In the genomic region with DNA sequence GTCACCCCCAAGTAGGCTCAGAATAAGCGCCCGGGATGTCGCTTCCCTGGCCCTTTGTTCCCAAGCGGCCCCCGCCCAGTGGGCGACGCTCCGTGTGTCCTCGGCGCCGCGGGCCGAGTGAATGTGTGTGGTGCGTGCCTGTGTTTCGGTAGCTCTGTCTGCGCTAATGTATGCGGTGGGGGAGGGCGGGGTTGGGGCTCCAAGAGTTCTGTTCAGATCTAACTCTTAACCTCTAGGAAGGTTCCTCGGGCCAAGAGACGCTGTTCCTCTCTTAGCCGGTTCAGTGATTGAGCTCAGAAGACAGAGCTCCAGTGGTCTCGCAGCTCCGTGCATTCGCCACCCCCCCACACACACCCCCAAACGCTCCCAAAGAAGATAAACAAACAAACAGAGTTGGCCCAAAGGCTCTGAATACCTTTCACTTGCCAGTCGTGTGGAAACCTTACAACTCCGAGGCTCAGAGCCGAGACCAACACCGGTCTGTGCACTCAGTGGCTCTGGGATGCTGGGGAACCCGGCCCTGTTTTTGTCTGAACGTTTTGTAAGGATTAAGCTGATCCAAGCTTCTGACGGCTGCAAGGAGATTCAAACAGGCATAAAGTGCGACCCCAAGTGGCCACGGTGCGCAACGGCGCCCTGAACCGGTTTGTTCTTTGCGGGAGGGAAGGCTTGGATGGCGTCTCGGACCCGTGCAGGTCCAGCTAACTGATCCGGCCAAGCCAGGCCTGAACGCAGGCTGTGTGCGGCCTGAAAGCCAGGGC, we compare ENCODE assay signal across 8 mouse cellular contexts. TPM values are rescaled to one million over a fixed set of nuclear protein-coding genes. Genes with fewer than 3 reads are reported as not detected.
DNase-seq lines count a peak whose midpoint lies in the region; ATAC-seq and TF ChIP-seq lines count a peak whose summit lies in the region.

No protein-coding gene starts in this region.

- H3K4me1 ChIP-seq in hindbrain, embryonic 16.5 days (ENCODE audit: control insufficient read depth, insufficient read depth, low read depth, low read length) = peaks cover 28% of the 10 kb centered on the region

- peak overlapping the region; percentile 98 for H3K4me2 ChIP-seq in hindbrain, embryonic 16.5 days (ENCODE audit: low read length)

- peaks cover 37% of the 10 kb centered on the region for H3K79me2 ChIP-seq in macrophage (ENCODE audit: inconsistent target)

- H3K4me3 ChIP-seq in hindbrain, embryonic 16.5 days (ENCODE audit: low read length) = peak overlapping the region; percentile 64
- peak overlapping the region; percentile 60 for H3K4me3 ChIP-seq in left cerebral cortex, adult 2 months
- H3K4me3 ChIP-seq in macrophage (ENCODE audit: inconsistent target) = peak overlapping the region; percentile 32

- DNase-seq in T-cell, adult 2 months (ENCODE audit: low spot score) = peak; percentile 43
- peak; percentile 68 to 76 for DNase-seq in cerebellum, postnatal 36 days
- DNase-seq in gastrocnemius, adult 18-20 months (ENCODE audit: low spot score) = peak; percentile 94
- peak; percentile 90 to 94 for DNase-seq in left cerebral cortex, adult 2 months (ENCODE audit: extremely low spot score in 1 of 2, low spot score in 2 of 2)
- DNase-seq in right cerebral cortex, adult 2 months (ENCODE audit: low spot score in 2 of 2) = peak; percentile 95 to 97
- peak; percentile 53 for DNase-seq in urinary bladder, postnatal 10 days (ENCODE audit: low spot score)

- peak; percentile 73 for ATAC-seq in hindbrain, embryonic 16.5 days

- peak; percentile 94 for TF ChIP-seq CTCF in left cerebral cortex, adult 2 months (IDR thresholded peaks at IDR 0.05)

- WGBS in hindbrain, embryonic 16.5 days = under 1% methylated on average over 42 of the region's 45 CpGs
- under 1% methylated on average over 38 of the region's 45 CpGs for WGBS in macrophage (ENCODE audit: missing documents)

- intact Hi-C loops in left cerebral cortex, adult 2 months (cut with DNase I) = loop anchor here (2.0 to 5.0 kb wide), 7 partner anchors 210 to 1455 kb away; no protein-coding TSS in a partner anchor

- H3K9ac ChIP-seq in hindbrain, embryonic 16.5 days (ENCODE audit: low read depth, low read length) = peak overlapping the region; percentile 81

- H3K36me3 ChIP-seq in hindbrain, embryonic 16.5 days (ENCODE audit: control insufficient read depth, insufficient read depth, low read length) = no peaks in the 10 kb centered on the region
- no peaks in the 10 kb centered on the region for H3K36me3 ChIP-seq in macrophage (ENCODE audit: inconsistent target)

- peak overlapping the region; percentile 80 for H3K27ac ChIP-seq in hindbrain, embryonic 16.5 days (ENCODE audit: low read depth, low read length)
- H3K27ac ChIP-seq in left cerebral cortex, adult 2 months = peak overlapping the region; percentile 76
- H3K27ac ChIP-seq in macrophage = peak overlapping the region; percentile 63

- H3K27me3 ChIP-seq in hindbrain, embryonic 16.5 days (replicated peaks; ENCODE audit: control insufficient read depth, insufficient read depth, low read length) = peaks cover 57% of the 10 kb centered on the region

- no peaks in the 10 kb centered on the region for H3K9me3 ChIP-seq in hindbrain, embryonic 16.5 days (ENCODE audit: control insufficient read depth, low read length)

RNA-seq across cellular contexts. Expression of a gene that starts 0.8 kb away (rescaled TPM):
- total RNA-seq in gastrocnemius, adult 18-20 months (2021) = 10 to 100 TPM; 11.4 to 71.8 TPM
- polyA plus RNA-seq in hindbrain, embryonic 16.5 days (2015; fragmentation: Nextera tagmentation; extraction: Ambion mirVana) = 20.0 and 23.1 TPM in 2 replicates
- total RNA-seq in left cerebral cortex, adult 2 months (2021) = 10 to 100 TPM; 20.3 to 20.6 TPM
- 10 to 100 TPM in 25 of 26 experiments, 1 to 10 TPM in 1; 3.6 to 89.4 (median 26.0) TPM for total RNA-seq in macrophage (2018; cell fraction: chromatin; rRNA removed)
- total RNA-seq in macrophage (2018; cell fraction: cytosol; rRNA removed) = 100 to 1,000 TPM in 11 of 26 experiments, 10 to 100 TPM in 15; 23.5 to 155 (median 91.4) TPM
- 100 to 1,000 TPM in 6 of 26 experiments, 10 to 100 TPM in 20; 13.9 to 147 (median 72.0) TPM for total RNA-seq in macrophage (2018; cell fraction: nucleus; rRNA removed)
- polyA plus RNA-seq in macrophage (2018) = 65.1 to 129 TPM (median 106 TPM) in 3 replicates

RNA-seq across cellular contexts. Expression of a gene that starts 33.7 kb away (rescaled TPM):
- 1 to 10 TPM; 3.0 to 4.0 TPM for total RNA-seq in gastrocnemius, adult 18-20 months (2021)
- not detected in 2 replicates for polyA plus RNA-seq in hindbrain, embryonic 16.5 days (2015; fragmentation: Nextera tagmentation; extraction: Ambion mirVana)
- not detected for total RNA-seq in left cerebral cortex, adult 2 months (2021)
- total RNA-seq in macrophage (2018; cell fraction: chromatin; rRNA removed) = 1 to 10 TPM in 18 of 26 experiments, under 1 TPM in 2, not detected in 6; 0.91 to 3.1 (median 2.1) TPM
- under 1 TPM in 4 of 26 experiments, not detected in 22; 0.27 to 0.39 (median 0.34) TPM for total RNA-seq in macrophage (2018; cell fraction: cytosol; rRNA removed)
- total RNA-seq in macrophage (2018; cell fraction: nucleus; rRNA removed) = 1 to 10 TPM in 17 of 26 experiments, under 1 TPM in 3, not detected in 6; 0.83 to 3.5 (median 1.9) TPM
- polyA plus RNA-seq in macrophage (2018) = 0.20 TPM in 1 of 3 replicates, not detected in the others

Comparison
In these comparisons a context has a peak if more than half of its experiments do, and no peak if none do; other contexts are left out.
1. Peak in every context shown above with its lines: DNase-seq, ATAC-seq, H3K4me3 ChIP-seq and H3K27ac ChIP-seq.
2. DNase-seq: peak in every context shown above with its lines; median percentile 96 in right cerebral cortex, adult 2 months; 94 in gastrocnemius, adult 18-20 months; 92 in left cerebral cortex, adult 2 months; 72 in cerebellum, postnatal 36 days; 53 in urinary bladder, postnatal 10 days; 43 in T-cell, adult 2 months.